Mouse (Mus musculus) midbrain, embryonic 12.5 days (tissue): ENCODE results near the gene Gm10647. TPM values are rescaled to one million over a fixed set of nuclear protein-coding genes. Genes with fewer than 3 reads are reported as not detected.
"Not testable (repeated sequence)": the region's sequence is repeated elsewhere in the genome, so short reads cannot be mapped to it uniquely, and the experiment has no call there.

Experiments used
- ATAC-seq: fragments of 200-750 bp; cut with Nextera tagmentation; 2 replicates; pipeline ENCODE4 v1.8.0; 2017; ENCODE audit warnings: low read depth, moderate TSS enrichment, moderate library complexity; ENCODE audit not compliant: low FRiP score
- H3K27ac ChIP-seq: fragments of 300-500 bp; sonication (generic); replicated peaks from 2 replicates; pipeline ENCODE4 v1.5.1; 2016; ENCODE audit warnings: mild to moderate bottlenecking
- H3K27me3 ChIP-seq: fragments of 300-500 bp; sonication (generic); 2 replicates; pipeline ENCODE4 v1.6.1; 2016; ENCODE audit warnings: mild to moderate bottlenecking
- H3K36me3 ChIP-seq: fragments of 300-500 bp; sonication (generic); 2 replicates; pipeline ENCODE4 v1.6.1; 2016
- H3K4me1 ChIP-seq: fragments of 300-500 bp; sonication (generic); 2 replicates; pipeline ENCODE4 v1.6.1; 2016
- H3K4me2 ChIP-seq: fragments of 300-500 bp; sonication (generic); replicated peaks from 2 replicates; pipeline ENCODE4 v1.6.1; 2016; ENCODE audit warnings: mild to moderate bottlenecking, moderate library complexity
- H3K4me3 ChIP-seq: fragments of 300-500 bp; sonication (generic); 2 replicates; pipeline ENCODE4 v1.5.1; 2016; ENCODE audit warnings: mild to moderate bottlenecking
- H3K9ac ChIP-seq: fragments of 300-500 bp; sonication (generic); replicated peaks from 2 replicates; pipeline ENCODE4 v1.6.1; 2016; ENCODE audit warnings: mild to moderate bottlenecking, moderate library complexity
- H3K9me3 ChIP-seq: fragments of 300-500 bp; sonication (generic); 2 replicates; pipeline ENCODE4 v1.6.1; 2016; ENCODE audit warnings: mild to moderate bottlenecking
- WGBS: fragments of 180-500 bp; shearing (Covaris S2); methylation state at CpG from one replicate; pipeline ENCODE4 v1.1.7; 2016; 5-methylcytosine and 5-hydroxymethylcytosine counted together
- polyA plus RNA-seq: library from polyadenylated mRNA; unstranded; fragments of >200 nt; fragmentation: Nextera tagmentation; extraction: Ambion mirVana; gene quantifications from 2 replicates; pipeline ENCODE4 v1.2.1, GENCODE M21; 2016

The Gm10647 gene
- polyA plus RNA-seq, 1 experiment from 2014 or later, result 0.59 TPM

- H3K27ac ChIP-seq, H3K4me1 ChIP-seq, H3K9me3 ChIP-seq, ATAC-seq, H3K36me3 ChIP-seq: not testable (repeated sequence)
- Histone ChIP-seq H3K27me3 (peaks cover 35% of the 10 kb centered on the region), H3K4me3 (peak overlapping the region; percentile 34), H3K9ac (0 out of 2 replicates have a peak overlapping the region, but pooled peaks have one; percentile 37), H3K4me2 (peak overlapping the region; percentile 50)
- under 1% methylated on average over 30 of the region's 37 CpGs for WGBS
Measured at GRCm38 (mm10) chr9:66805951-66806350, 9.1 kb downstream of the Gm10647 start.

DNA sequence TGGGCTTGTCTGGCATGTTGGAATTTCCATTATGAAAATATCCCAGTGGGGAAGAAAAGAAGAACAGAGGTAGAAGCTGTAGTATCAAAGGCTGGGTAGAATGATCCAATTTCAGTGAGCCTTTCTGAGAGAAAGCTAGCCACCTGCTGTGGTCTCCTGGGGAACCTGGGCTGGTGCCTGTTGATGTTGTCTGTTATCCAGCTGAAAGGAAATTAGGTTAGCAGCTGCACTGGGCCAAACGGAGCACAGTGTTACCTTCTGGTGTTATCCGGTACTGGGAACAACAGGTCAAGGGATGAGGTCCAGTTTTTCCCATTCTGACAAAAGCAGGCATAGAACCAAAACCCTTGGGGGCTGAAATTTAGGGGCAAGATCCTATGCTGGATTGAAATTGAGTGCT lies 16.6 kb downstream of the Gm10647 start:
- Histone ChIP-seq H3K36me3 (no peaks in the 10 kb centered on the region), H3K4me3 (no peak overlapping the region), H3K4me1 (peaks cover 8% of the 10 kb centered on the region), H3K27me3 (no peaks in the 10 kb centered on the region), H3K9me3 (no peaks in the 10 kb centered on the region), H3K4me2 (no peak overlapping the region), H3K27ac (no peak overlapping the region), H3K9ac (no peak overlapping the region)
- WGBS, result 12% methylated on average over 2 of the region's 2 CpGs
- no peak for ATAC-seq

DNA sequence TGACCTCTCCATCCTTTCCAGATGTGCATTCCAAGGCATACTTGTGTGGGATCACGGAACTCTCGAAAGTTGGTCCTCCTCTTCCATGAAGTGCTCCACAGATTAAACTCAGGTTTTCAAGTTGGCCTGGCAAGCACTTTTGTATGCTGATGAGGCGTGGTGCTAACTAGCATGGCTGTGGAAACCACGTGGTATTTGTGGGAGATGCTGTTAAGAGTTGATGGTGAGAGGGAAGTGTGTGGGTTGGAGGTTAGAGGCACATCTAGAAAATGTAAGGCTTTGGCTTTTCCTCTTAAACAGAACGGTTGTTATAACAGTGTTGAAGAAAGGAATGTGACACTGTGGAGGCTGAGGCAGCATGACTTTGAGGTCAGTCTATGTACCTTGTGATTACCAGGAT lies 24.2 kb downstream of the Gm10647 start:
- 76% methylated on average over 5 of the region's 5 CpGs for WGBS

DNA sequence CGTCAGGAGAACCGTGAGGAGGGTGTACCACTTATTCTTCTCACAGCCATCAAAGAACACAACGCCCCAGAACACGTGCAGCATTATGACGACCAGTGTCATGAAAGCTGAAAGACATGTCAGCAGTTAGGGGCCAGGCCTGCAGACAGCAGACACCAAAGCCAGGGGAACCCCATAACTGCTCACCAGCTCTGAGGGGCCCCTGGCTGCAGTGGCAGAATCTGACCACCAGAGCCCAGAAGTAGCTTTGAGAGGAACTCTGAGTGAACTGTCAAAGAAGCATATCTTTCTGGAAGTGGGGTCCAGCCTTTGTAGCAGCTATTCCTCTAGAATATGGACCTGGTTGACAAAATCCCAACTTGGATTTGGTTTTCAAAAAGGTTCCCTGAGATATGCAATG lies 25.4 kb downstream of the Gm10647 start:
- WGBS, result 100% methylated on average over 1 of the region's 5 CpGs
- not testable (repeated sequence) for H3K4me1 ChIP-seq, H3K4me2 ChIP-seq, ATAC-seq, H3K9ac ChIP-seq, H3K36me3 ChIP-seq, H3K4me3 ChIP-seq, H3K9me3 ChIP-seq, H3K27me3 ChIP-seq, H3K27ac ChIP-seq

More for the DNA sequence above, 24.2 kb downstream of the Gm10647 start:
- H3K36me3 ChIP-seq, result no peaks in the 10 kb centered on the region
- ATAC-seq, result no peak
- no peak overlapping the region for H3K9ac ChIP-seq
- no peaks in the 10 kb centered on the region for H3K4me1 ChIP-seq
- no peak overlapping the region for H3K4me3 ChIP-seq
- H3K27ac ChIP-seq, result no peak overlapping the region
- H3K4me2 ChIP-seq, result no peak overlapping the region
- no peaks in the 10 kb centered on the region for H3K9me3 ChIP-seq
- H3K27me3 ChIP-seq, result no peaks in the 10 kb centered on the region

DNA sequence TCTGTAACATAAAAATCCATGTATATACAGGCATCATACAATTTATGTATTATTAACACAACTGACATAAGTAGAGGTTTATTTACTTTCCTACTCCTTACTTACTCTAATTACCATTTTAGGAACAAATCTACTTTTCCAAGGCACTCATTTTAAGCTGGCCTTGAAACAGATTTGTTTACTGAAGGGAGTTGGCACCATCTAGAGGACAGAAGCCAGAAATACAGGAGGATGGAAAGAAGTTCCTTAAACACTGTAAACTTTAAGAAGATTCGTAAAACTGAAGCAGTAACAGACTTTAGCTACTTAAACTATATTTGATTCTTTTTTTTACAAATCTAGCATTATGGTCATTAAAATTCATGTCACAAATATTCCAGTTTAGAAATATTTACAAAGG lies 29.2 kb downstream of the Gm10647 start:
- Histone ChIP-seq H3K9me3 (no peaks in the 10 kb centered on the region), H3K4me2 (no peak overlapping the region), H3K9ac (no peak overlapping the region), H3K4me3 (no peak overlapping the region), H3K27me3 (no peaks in the 10 kb centered on the region), H3K27ac (no peak overlapping the region), H3K4me1 (no peaks in the 10 kb centered on the region), H3K36me3 (no peaks in the 10 kb centered on the region)
- ATAC-seq, result no peak
- WGBS, result 51% methylated on average over 1 of the region's 1 CpGs

DNA sequence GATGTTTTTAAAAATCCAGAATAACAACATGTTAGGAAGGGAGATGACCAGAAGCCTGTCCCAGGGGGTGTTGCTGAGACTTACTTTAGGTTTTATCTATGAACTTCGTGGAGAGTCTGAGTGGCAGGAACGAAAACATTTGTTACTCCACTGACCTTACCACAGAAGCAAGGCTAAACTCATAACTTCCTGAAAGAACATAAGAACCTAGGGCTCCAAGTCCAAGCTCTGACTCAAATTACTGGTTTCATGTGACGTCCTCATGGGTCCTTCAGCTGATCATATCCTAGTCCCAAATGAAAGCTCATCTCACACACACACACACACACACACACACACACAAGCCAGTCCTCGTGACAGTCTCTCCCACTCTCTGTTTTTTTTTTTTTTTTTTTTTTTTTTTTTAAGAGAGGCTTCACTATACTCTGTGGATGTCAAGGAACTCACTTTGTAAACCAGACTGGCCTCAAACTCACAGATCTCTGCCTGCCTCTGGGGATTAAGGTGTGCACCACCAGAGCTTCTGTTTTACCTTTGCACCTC lies 35.6 kb downstream of the Gm10647 start:
- Histone ChIP-seq H3K9me3 (no peaks in the 10 kb centered on the region), H3K4me1 (peaks cover 11% of the 10 kb centered on the region), H3K36me3 (no peaks in the 10 kb centered on the region), H3K27ac (no peak overlapping the region), H3K4me3 (no peak overlapping the region), H3K9ac (no peak overlapping the region), H3K4me2 (no peak overlapping the region), H3K27me3 (peaks cover 29% of the 10 kb centered on the region)
- 78% methylated on average over 3 of the region's 4 CpGs for WGBS
- ATAC-seq, result no peak

- no peak for ATAC-seq
- peak overlapping the region; percentile 92 for H3K4me2 ChIP-seq
- peaks cover 11% of the 10 kb centered on the region for H3K4me1 ChIP-seq
- no peaks in the 10 kb centered on the region for H3K9me3 ChIP-seq
- peak overlapping the region; percentile 42; the same call in 1 of the 2 replicates for H3K9ac ChIP-seq
- 18% methylated on average over 7 of the region's 7 CpGs for WGBS
- no peaks in the 10 kb centered on the region for H3K36me3 ChIP-seq
- peaks cover 29% of the 10 kb centered on the region for H3K27me3 ChIP-seq
- no peak overlapping the region for H3K27ac ChIP-seq
- peak overlapping the region; percentile 60 for H3K4me3 ChIP-seq
Measured at GRCm38 (mm10) chr9:66833851-66834250, 37.0 kb downstream of the Gm10647 start.

DNA sequence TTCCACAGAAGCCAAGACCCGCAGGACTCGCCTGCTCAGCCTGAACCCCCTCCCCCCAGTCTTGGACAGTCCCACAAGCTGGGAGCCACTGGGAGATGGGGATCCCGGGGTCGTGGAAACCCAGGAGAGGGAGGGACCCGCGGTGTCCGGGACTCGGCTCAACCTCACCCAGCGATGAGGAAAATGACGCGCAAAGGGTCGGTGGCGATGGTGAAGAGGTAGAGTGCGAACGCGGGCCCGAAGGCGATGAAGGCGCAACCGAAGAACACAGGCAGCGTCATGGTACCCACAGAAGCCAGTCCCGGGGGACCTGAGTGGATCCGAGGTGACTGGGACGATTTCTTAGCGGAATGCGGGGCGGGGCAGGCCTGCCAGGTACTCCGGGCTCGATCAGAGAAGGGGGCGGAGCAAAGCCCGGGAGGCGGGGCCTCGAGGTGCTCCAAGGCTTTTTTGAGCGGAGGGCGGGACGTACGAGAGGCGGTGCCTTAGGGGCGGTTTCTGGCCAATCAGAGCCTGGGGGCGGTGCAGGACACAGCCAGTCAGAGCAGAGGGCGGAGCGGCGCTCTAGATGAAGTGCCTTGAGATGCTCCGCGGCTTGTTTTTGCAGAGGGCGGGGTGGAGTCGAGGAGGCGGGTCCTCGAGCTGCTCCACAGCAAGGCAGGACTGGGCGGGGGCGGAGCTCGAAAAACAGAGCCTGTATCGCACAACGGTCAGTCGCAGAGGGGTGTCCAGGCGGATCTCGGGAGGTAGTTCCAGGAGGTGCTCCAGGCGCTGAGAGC lies 37.7 kb downstream of the Gm10647 start, which contains the start of gene Aph1c:
TSS of gene Aph1c (minus strand) at position 409 of the 779 bp plus-strand sequence.
- H3K9ac ChIP-seq, result peak within 1 kb of the TSS; percentile 43
- H3K27me3 ChIP-seq, result peaks cover 29% of the 10 kb centered on the region
- H3K4me1 ChIP-seq, result peaks cover 11% of the 10 kb centered on the region
- WGBS, result under 1% methylated on average over 58 of the region's 58 CpGs
- no peak within 1 kb of the TSS for H3K27ac ChIP-seq
- H3K4me3 ChIP-seq, result peak within 1 kb of the TSS; percentile 60
- peak; percentile 100 for ATAC-seq
- H3K9me3 ChIP-seq, result no peaks in the 10 kb centered on the region
- H3K36me3 ChIP-seq, result no peaks in the 10 kb centered on the region
- H3K4me2 ChIP-seq, result peak within 1 kb of the TSS; percentile 92

- under 1% methylated on average over 24 of the region's 24 CpGs for WGBS
- no peak overlapping the region for H3K27ac ChIP-seq
- peak; percentile 85 for ATAC-seq
Measured at GRCm38 (mm10) chr9:66835097-66835480, 38.2 kb downstream of the Gm10647 start.

GRCm38 (mm10) chr9:66846822-66847221 lies 50.0 kb downstream of the Gm10647 start:
- 95% methylated on average over 5 of the region's 5 CpGs for WGBS
- Histone ChIP-seq H3K27me3 (no peaks in the 10 kb centered on the region), H3K36me3 (peaks cover 8% of the 10 kb centered on the region; the same call in 1 of the 2 replicates), H3K4me1 (0 out of 2 replicates have a peak, but pooled peaks cover 3% of the 10 kb centered on the region), H3K27ac (no peak overlapping the region), H3K4me3 (no peak overlapping the region), H3K9ac (no peak overlapping the region), H3K9me3 (no peaks in the 10 kb centered on the region), H3K4me2 (no peak overlapping the region)
- ATAC-seq, result no peak

More at GRCm38 (mm10) chr9:66835097-66835480, 38.2 kb downstream of the Gm10647 start:
- Histone ChIP-seq H3K36me3 (no peaks in the 10 kb centered on the region), H3K9ac (peak overlapping the region; percentile 43), H3K9me3 (no peaks in the 10 kb centered on the region), H3K4me3 (peak overlapping the region; percentile 60), H3K4me1 (peaks cover 11% of the 10 kb centered on the region), H3K27me3 (peaks cover 29% of the 10 kb centered on the region), H3K4me2 (peak overlapping the region; percentile 92)
